Mouse (Mus musculus): Measurements from ENCODE around the gene Thoc3. TPM values are rescaled to one million over a fixed set of nuclear protein-coding genes. Genes with fewer than 3 reads are reported as not detected.

Thoc3 gene
- polyA plus RNA-seq (2012; rRNA removed) = 21.0 and 38.9 TPM in 2 replicates

DNA sequence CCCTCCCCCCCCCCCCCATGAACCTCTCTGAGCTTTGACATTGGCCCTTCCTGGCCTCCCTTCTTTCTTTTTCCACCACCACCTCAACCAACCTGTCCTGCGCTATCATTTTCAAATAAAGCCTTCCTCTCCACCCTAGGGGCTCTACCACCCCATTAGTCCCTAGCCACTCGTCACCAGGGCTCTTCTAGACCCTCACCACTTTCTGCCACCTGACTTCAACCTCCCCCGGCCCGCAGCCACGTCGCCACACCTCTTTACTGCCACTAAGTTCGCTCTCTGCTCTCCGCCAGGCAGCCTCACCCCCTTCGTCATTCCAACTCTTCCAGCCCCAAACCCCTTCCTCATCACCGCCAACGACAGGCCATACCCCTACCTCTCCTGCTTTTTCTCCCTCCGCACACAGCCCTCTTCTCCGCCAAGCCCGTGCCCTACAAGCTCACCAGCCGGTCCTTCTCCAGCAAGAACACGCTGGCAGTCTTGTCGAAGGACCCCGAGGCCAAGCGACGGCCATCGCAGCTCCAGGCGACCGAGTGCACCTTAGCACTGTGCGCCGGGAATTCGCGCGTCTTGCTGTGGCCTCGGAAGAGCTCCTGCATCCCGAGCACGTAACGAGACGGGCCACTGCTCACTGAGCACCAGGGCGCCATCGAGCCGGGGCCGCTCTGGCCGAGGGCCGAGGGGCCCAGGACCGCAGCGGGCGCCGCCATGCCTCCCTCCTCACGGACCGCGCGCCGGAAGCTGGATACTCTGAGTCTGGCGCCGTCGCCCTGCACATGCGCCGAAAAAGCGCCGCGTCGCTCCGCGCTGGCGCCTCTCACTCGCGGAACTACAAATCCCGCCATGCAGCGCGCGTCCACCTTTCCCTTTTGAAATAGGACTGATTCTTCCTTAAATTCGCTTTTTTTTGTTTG, at the start of gene Thoc3:
Gene Thoc3, minus strand, starts transcription at position 752 of the 914 bp plus-strand sequence.
- no peaks in the 10 kb centered on the region for H3K27me3 ChIP-seq (ENCODE audit: control insufficient read depth, insufficient read depth, low read length)
- peaks cover 4% of the 10 kb centered on the region; the same call in 1 of the 2 replicates for H3K4me1 ChIP-seq (ENCODE audit: control insufficient read depth, insufficient read depth, insufficient read length)
- H3K36me3 ChIP-seq (ENCODE audit: control insufficient read depth, insufficient read depth, low read length) = peaks cover 14% of the 10 kb centered on the region
- WGBS = under 1% methylated on average over 67 of the region's 67 CpGs
- H3K4me3 ChIP-seq (ENCODE audit: extremely low read depth, insufficient read depth, insufficient read length) = peak within 1 kb of the TSS; percentile 97
- peak; percentile 64 to 89 for DNase-seq (ENCODE audit: low read depth in 1 of 2, low spot score in 2 of 2)
- TF ChIP-seq POLR2A (IDR thresholded peaks at IDR 0.05; ENCODE audit: low read depth, low read length) = peak; percentile 55; the same call in 1 of the 2 replicates
- no peak for TF ChIP-seq CTCF (IDR thresholded peaks at IDR 0.05; ENCODE audit: extremely low read depth, insufficient read depth, insufficient read length, insufficient replicate concordance)
- H3K27ac ChIP-seq (ENCODE audit: insufficient read depth, low read length) = peak within 1 kb of the TSS; percentile 38; the same call in 1 of the 2 replicates

DNA sequence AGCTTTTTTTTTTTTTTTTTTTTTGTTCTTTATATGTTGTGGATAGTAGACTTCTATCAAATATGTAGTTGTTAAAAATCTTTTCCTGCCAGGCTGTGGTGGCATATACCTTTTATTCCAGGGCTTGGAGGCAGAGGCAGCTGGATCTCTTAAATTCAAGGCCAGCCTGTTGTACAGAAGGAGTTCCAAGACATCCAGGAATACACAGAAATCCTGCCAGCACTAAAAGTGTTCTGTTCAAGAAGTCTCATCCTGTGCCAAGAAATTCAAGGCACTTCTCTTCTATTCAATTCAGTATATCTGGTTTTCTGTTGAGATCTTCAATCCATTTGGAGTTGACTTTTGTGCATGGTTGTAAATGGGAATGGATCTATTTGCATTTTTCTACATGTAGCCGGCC, 37.3 kb upstream of the Thoc3 start:
- H3K4me1 ChIP-seq (ENCODE audit: control insufficient read depth, insufficient read depth, insufficient read length) = peaks cover 9% of the 10 kb centered on the region
- 81% methylated on average over 1 of the region's 1 CpGs for WGBS
- DNase-seq (ENCODE audit: low read depth in 1 of 2, low spot score in 2 of 2) = no peak
- no peaks in the 10 kb centered on the region for H3K27me3 ChIP-seq (ENCODE audit: control insufficient read depth, insufficient read depth, low read length)
- no peak overlapping the region for H3K4me3 ChIP-seq (ENCODE audit: extremely low read depth, insufficient read depth, insufficient read length)
- H3K36me3 ChIP-seq (ENCODE audit: control insufficient read depth, insufficient read depth, low read length) = no peaks in the 10 kb centered on the region
- no peak overlapping the region for H3K27ac ChIP-seq (ENCODE audit: insufficient read depth, low read length)
- TF ChIP-seq POLR2A (IDR thresholded peaks at IDR 0.05; ENCODE audit: low read depth, low read length) = no peak
- no peak for TF ChIP-seq CTCF (IDR thresholded peaks at IDR 0.05; ENCODE audit: extremely low read depth, insufficient read depth, insufficient read length, insufficient replicate concordance)

DNA sequence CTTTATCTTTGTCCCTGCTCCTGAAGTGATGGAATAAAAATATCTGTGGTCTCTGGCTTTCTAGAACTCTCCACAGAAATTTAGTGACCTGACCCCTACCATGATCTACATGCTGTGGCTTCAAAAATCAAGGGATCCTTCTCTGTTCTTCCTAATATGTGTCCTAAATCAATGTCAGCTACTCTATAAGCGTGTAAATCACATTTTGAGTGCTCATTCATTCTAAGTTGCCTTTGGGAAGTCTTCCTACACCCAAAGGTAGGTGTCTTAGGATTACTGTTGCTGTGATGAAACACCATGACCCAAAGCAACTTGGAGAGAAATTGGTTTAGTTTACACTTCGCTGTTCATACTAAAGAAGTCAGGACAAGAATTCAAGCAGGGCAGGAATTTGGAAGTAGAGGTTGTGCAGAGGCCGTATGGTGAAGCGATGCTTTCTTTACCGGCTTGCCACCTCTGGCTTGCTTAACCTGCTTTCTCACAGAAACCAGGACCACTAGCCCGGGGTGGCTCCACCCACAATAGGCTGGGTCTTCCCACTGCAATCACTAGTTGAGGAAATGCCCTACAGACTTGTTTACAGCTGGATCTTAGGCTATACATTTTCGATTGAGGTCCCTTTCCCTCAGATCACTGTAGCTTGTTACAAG, 36.1 kb upstream of the Thoc3 start:
- Histone ChIP-seq H3K27ac (ENCODE audit: insufficient read depth, low read length) (no peak overlapping the region), H3K4me1 (ENCODE audit: control insufficient read depth, insufficient read depth, insufficient read length) (peaks cover 9% of the 10 kb centered on the region), H3K27me3 (ENCODE audit: control insufficient read depth, insufficient read depth, low read length) (no peaks in the 10 kb centered on the region), H3K36me3 (ENCODE audit: control insufficient read depth, insufficient read depth, low read length) (no peaks in the 10 kb centered on the region), H3K4me3 (ENCODE audit: extremely low read depth, insufficient read depth, insufficient read length) (peak overlapping the region; percentile 70; the same call in 1 of the 2 replicates)
- DNase-seq (ENCODE audit: low read depth in 1 of 2, low spot score in 2 of 2) = no peak
- 71% methylated on average over 7 of the region's 7 CpGs for WGBS
- TF ChIP-seq POLR2A (IDR thresholded peaks at IDR 0.05; ENCODE audit: low read depth, low read length) (no peak), CTCF (IDR thresholded peaks at IDR 0.05; ENCODE audit: extremely low read depth, insufficient read depth, insufficient read length, insufficient replicate concordance) (no peak)

DNA sequence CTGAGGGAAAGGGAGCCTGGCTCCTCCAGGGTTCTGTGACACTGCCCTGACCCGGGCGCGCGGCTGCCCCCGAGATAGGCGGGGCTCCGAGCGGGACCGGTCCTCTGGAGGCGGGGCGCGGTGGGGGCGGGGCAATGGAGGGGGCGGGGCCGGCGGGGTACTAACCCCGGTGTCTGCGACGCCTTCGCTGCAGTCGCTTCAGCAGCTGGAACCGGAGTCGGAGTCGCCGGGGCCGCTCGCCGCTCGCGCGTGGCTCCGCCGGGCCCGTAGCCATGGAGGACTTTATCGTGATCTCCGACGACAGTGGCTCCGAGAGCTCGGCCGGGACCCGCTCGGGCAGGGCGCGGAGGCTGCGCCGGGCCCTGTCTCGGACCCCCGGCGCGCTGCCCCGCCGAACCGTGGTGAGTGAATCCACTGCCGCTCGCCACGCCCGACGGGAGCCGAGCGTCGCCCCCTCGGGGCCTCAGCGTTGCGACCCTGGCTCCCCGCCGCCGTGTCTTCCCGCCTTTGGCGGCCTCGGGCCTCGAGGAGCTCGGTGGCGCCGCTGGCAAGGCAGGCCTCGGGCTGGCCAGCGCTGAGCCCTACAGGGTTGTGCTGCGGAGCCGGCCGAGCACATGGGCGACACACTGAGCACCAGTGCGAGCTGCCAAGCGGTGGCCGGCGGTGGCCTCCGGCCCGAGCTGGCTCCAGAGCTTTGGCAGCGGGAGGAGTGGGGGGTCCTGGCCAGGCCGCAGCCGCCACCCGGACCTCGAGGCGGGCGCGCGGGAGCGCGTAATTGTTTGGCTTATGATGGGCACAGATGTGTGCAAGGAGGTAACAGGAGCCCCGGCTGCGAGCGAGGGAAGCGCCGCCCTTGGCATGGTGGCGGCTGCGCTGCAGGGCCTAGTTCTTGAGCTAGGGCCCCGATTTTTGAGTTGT, 35.2 kb upstream of the Thoc3 start, which contains the start of gene Simc1:
Gene Simc1, plus strand, starts transcription at position 176 of the 918 bp plus-strand sequence.
- peak; percentile 94 for TF ChIP-seq POLR2A (IDR thresholded peaks at IDR 0.05; ENCODE audit: low read depth, low read length)
- TF ChIP-seq CTCF (IDR thresholded peaks at IDR 0.05; ENCODE audit: extremely low read depth, insufficient read depth, insufficient read length, insufficient replicate concordance) = no peak
- Histone ChIP-seq H3K27me3 (ENCODE audit: control insufficient read depth, insufficient read depth, low read length) (no peaks in the 10 kb centered on the region), H3K4me3 (ENCODE audit: extremely low read depth, insufficient read depth, insufficient read length) (peak within 1 kb of the TSS; percentile 71), H3K4me1 (ENCODE audit: control insufficient read depth, insufficient read depth, insufficient read length) (peaks cover 9% of the 10 kb centered on the region), H3K36me3 (ENCODE audit: control insufficient read depth, insufficient read depth, low read length) (no peaks in the 10 kb centered on the region), H3K27ac (ENCODE audit: insufficient read depth, low read length) (peak within 1 kb of the TSS; percentile 62)
- under 1% methylated on average over 104 of the region's 105 CpGs for WGBS
- DNase-seq (ENCODE audit: low read depth in 1 of 2, low spot score in 2 of 2) = peak; percentile 41 to 75

DNA sequence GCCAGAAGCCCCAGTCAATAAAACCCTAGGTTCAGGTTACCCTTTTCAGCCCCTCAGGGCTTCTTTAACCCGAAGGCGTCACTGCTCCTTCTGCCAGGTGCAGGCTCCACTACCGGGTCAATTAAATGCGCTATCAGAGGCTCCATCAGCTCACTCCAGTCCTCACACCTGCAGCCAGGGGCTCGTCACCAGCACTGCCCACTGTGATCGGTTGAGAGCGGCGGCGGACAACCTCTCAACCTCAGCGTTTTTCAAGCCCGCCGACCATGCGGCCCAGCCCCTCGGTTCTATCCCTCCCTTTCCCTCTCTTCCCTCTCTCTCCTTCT, 34.6 kb upstream of the Thoc3 start:
- peaks cover 9% of the 10 kb centered on the region for H3K4me1 ChIP-seq (ENCODE audit: control insufficient read depth, insufficient read depth, insufficient read length)
- no peak overlapping the region for H3K27ac ChIP-seq (ENCODE audit: insufficient read depth, low read length)
- no peak for DNase-seq (ENCODE audit: low read depth in 1 of 2, low spot score in 2 of 2)
- H3K27me3 ChIP-seq (ENCODE audit: control insufficient read depth, insufficient read depth, low read length) = no peaks in the 10 kb centered on the region
- H3K36me3 ChIP-seq (ENCODE audit: control insufficient read depth, insufficient read depth, low read length) = no peaks in the 10 kb centered on the region
- peak overlapping the region; percentile 71; the same call in 1 of the 2 replicates for H3K4me3 ChIP-seq (ENCODE audit: extremely low read depth, insufficient read depth, insufficient read length)
- TF ChIP-seq POLR2A (IDR thresholded peaks at IDR 0.05; ENCODE audit: low read depth, low read length) = no peak
- no peak for TF ChIP-seq CTCF (IDR thresholded peaks at IDR 0.05; ENCODE audit: extremely low read depth, insufficient read depth, insufficient read length, insufficient replicate concordance)
- 5% methylated on average over 14 of the region's 14 CpGs for WGBS
